Mouse (Mus musculus): Measurements from ENCODE around the gene Gm8453.
"Not testable (repeated sequence)": the region's sequence is repeated elsewhere in the genome, so short reads cannot be mapped to it uniquely, and the experiment has no call there.

The Gm8453 gene

DNA sequence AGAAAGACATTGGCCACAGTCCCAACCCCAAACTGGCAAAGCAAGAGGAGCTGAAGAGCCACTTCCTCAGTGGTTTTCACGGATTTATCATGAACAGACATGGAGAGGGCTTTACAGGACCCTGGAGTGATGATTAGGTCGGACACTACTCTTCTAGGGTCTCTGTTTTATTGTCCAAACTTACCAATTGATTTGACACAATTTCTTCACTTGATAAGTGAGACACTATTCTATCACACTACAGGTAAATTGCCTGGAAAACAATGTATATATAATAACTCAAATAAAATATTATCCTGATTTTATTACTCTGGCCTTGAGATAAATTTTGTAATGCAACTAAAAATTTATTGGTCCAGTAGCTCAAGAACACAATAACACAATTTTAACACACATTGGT lies at the start of gene Gm8453:
TSS of gene Gm8453 (minus strand) at position 101 of the 400 bp plus-strand sequence.
- not testable (repeated sequence) for DNase-seq (ENCODE audit: low read depth, low spot score)

DNA sequence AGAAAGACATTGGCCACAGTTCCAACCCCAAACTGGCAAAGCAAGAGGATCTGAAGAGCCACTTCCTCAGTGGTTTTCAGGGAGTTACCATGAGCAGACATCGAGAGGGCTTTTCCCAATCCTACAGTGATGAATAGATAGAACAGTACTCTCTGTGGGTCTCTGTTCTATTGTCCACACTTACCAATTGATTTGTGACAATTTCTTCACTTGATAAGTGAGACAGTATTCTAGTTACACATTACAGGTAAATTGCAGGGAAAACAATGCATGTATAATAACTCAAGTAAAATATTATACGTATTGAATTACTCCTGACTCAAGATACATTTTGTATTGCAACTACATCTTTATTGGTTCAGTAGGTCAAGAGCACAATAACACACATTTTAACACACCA lies 28.1 kb downstream of the Gm8453 start, which contains the start of gene Gm8653:
TSS of gene Gm8653 (minus strand) at position 101 of the 400 bp plus-strand sequence.
- DNase-seq (ENCODE audit: low read depth, low spot score), result not testable (repeated sequence)

DNA sequence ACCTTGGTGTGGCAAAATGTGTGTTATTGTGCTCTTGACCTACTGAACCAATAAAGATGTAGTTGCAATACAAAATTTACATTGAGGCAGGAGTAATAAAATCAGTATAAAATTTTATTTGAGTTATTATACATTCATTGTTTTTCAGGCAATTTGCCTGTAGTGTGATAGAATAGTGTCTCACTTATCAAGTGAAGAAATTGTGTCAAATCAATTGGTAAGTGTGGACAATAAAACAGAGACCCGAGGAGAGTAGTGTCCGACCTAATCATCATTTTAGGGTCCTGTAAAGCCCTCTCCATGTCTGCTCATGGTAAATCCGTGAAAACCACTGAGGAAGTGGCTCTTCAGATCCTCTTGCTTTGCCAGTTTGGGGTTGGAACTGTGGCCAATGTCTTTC lies 40.2 kb downstream of the Gm8453 start, which contains the start of gene Vmn1r143:
TSS of gene Vmn1r143 (plus strand) at position 301 of the 400 bp plus-strand sequence.
- not testable (repeated sequence) for DNase-seq (ENCODE audit: low read depth, low spot score)
